Mouse (Mus musculus): Measurements from ENCODE around the gene Fam196b. TPM values are rescaled to one million over a fixed set of nuclear protein-coding genes. Genes with fewer than 3 reads are reported as not detected.

Gene Fam196b
- polyA plus RNA-seq, 1 experiment from 2014 or later: 0.13 TPM

DNA sequence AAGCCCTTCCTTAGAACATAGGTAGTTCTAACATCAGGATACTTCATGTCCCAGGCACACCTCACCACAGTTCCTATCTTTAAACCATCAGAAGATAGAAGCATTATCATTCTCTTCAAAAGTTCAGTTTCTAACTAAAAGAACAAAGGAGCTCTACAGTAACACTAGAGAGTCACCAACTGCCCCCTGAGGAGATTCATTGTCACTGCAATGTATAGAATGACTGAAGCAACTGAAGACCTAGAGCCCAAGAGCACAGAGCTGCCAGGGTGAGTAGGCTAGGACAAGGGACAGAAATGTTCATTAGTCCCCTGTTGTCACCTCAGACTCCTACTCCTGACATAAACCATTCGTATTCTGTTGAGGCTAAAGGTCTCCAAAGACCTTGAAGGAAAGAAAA, 152.4 kb downstream of the Fam196b start:
- Histone ChIP-seq H3K27me3 (no peaks in the 10 kb centered on the region), H3K27ac (no peak overlapping the region), H3K4me1 (replicated peaks) (no peaks in the 10 kb centered on the region), H3K9ac (no peak overlapping the region), H3K4me2 (no peak overlapping the region), H3K4me3 (no peak overlapping the region), H3K9me3 (replicated peaks) (no peaks in the 10 kb centered on the region), H3K36me3 (no peaks in the 10 kb centered on the region)
- ATAC-seq (replicated peaks; ENCODE audit: insufficient number of reproducible peaks, insufficient read depth, low FRiP score, low read depth): no peak
- 50% methylated on average over 1 of the region's 1 CpGs for WGBS

DNA sequence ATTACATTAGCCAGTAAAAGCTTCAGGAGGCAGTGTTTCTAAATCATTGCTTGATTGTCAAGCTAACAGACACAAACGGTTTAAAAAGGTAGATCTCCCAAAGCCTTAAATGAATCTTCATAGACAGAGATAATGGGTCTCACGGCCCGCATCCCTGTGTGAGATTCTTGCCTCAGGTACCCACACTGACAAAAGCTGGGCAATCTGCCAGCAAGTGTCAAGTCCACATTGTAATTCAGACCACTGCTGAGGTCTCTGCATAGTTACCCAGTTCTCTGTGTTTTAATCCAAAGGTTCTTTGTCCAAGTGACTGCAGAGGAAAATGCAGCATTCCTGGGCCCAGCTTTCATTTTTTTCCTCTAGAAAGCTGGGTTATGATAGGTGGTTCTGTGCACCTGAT, 153.9 kb downstream of the Fam196b start:
- H3K27me3 ChIP-seq: no peaks in the 10 kb centered on the region
- no peak overlapping the region for H3K9ac ChIP-seq
- no peak overlapping the region for H3K27ac ChIP-seq
- H3K36me3 ChIP-seq: no peaks in the 10 kb centered on the region
- no peak for ATAC-seq (replicated peaks; ENCODE audit: insufficient number of reproducible peaks, insufficient read depth, low FRiP score, low read depth)
- no peaks in the 10 kb centered on the region for H3K9me3 ChIP-seq (replicated peaks)
- no peak overlapping the region for H3K4me2 ChIP-seq
- H3K4me1 ChIP-seq (replicated peaks): no peaks in the 10 kb centered on the region
- no peak overlapping the region for H3K4me3 ChIP-seq
- 59% methylated on average over 3 of the region's 3 CpGs for WGBS

DNA sequence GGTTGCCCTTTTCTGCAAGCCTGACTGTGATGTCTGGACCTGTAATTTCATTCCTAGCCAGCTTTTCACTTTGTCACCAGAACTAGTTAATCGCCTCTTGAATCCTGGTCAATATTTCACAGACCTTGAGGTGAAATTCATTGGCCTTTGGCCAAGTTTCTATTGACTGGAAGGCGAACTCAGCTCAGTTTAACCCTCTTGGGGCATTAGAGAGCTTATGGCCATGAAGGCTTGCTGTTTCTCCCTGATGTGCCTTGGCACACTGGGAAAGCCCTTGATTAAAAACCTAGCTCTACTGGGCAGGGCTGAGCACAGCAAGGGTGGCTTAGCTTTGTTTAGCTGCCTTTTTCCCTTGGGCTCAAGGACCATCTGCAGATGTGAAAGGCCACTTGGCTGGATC, 155.2 kb downstream of the Fam196b start:
- Histone ChIP-seq H3K27ac (no peak overlapping the region), H3K4me2 (no peak overlapping the region), H3K9me3 (replicated peaks) (no peaks in the 10 kb centered on the region), H3K27me3 (no peaks in the 10 kb centered on the region), H3K9ac (no peak overlapping the region), H3K4me3 (no peak overlapping the region), H3K4me1 (replicated peaks) (no peaks in the 10 kb centered on the region), H3K36me3 (no peaks in the 10 kb centered on the region)
- ATAC-seq (replicated peaks; ENCODE audit: insufficient number of reproducible peaks, insufficient read depth, low FRiP score, low read depth): no peak
- 61% methylated on average over 2 of the region's 2 CpGs for WGBS

Other genes starting within 250 kb of the Fam196b start
- not detected in 2 replicates for gene 4930469K13Rik, start 216.3 kb upstream of the Fam196b start, polyA plus RNA-seq (2015; fragmentation: Nextera tagmentation; extraction: Ambion mirVana)
- gene Foxi1, start 106.7 kb upstream of the Fam196b start, polyA plus RNA-seq (2015; fragmentation: Nextera tagmentation; extraction: Ambion mirVana): not detected in 2 replicates